Mouse (Mus musculus) layer of hippocampus, adult 8-10 months (tissue): ENCODE data around the gene Vars. TPM values are rescaled to one million over a fixed set of nuclear protein-coding genes. Genes with fewer than 3 reads are reported as not detected.
"Not testable (repeated sequence)": the region's sequence is repeated elsewhere in the genome, so short reads cannot be mapped to it uniquely, and the experiment has no call there.

ENCODE experiments used
- DNase-seq, 2 experiments: peaks; one replicate each; pipeline ENCODE4 v3.0.0; 2022; ENCODE audit warnings: low spot score in 2 of 2
- total RNA-seq, 4 experiments: library from RNA; stranded (reverse); gene quantifications; 2 replicates each; pipeline ENCODE4 v1.2.4; 2022

The Vars gene
- total RNA-seq, 4 experiments from 2014 or later, result 49.9 to 58.8 (median 51.3) TPM

DNA sequence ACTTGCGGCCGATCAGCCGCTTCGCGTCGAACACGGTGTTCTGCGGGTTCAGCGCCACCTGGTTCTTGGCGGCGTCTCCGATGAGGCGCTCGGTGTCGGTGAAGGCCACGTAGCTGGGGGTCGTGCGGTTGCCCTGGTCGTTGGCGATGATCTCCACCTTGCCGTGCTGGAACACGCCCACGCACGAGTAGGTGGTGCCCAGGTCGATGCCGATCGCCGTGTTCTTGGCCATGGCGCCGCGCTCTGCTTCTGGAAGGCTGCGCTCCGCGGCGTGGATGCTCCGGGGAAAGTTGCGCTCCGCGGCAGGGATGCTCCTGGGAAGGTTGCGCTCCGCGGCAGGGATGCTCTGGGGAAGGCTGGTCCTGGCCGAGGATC is 29.1 kb upstream of the Vars start:
- DNase-seq, result not testable (repeated sequence)

GRCm38 (mm10) chr17:34972069-34972749 is 28.6 kb upstream of the Vars start, which contains the start of the genes Hspa1a and Hspa1l:
Hspa1a (minus strand) TSS chr17:34972156.
Hspa1l (plus strand) TSS chr17:34972703.
- DNase-seq, result peak; percentile 79

- DNase-seq, result no peak
These were observed 24.9 kb upstream of the Vars start for GRCm38 (mm10) chr17:34975581-34976492.

DNA sequence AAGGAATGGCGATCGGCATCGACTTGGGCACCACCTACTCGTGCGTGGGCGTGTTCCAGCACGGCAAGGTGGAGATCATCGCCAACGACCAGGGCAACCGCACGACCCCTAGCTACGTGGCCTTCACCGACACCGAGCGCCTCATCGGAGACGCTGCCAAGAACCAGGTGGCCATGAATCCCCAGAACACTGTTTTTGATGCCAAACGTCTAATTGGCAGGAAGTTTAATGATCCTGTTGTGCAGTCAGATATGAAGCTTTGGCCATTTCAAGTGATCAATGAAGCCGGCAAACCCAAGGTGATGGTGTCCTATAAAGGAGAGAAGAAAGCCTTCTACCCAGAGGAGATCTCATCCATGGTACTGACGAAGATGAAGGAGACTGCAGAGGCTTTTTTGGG is 23.8 kb upstream of the Vars start:
- DNase-seq, result no peak

DNA sequence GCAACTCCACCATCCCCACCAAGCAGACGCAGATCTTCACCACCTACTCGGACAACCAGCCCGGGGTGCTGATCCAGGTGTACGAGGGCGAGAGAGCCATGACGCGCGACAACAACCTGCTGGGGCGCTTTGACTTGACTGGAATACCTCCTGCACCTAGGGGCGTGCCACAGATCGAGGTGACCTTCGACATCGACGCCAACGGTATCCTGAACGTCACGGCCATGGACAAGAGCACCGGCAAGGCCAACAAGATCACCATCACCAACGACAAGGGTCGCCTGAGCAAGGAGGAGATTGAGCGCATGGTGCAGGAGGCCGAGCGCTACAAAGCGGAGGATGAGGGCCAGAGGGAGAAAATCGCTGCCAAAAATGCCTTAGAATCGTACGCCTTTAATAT is 22.5 kb upstream of the Vars start:
- DNase-seq, result no peak

DNA sequence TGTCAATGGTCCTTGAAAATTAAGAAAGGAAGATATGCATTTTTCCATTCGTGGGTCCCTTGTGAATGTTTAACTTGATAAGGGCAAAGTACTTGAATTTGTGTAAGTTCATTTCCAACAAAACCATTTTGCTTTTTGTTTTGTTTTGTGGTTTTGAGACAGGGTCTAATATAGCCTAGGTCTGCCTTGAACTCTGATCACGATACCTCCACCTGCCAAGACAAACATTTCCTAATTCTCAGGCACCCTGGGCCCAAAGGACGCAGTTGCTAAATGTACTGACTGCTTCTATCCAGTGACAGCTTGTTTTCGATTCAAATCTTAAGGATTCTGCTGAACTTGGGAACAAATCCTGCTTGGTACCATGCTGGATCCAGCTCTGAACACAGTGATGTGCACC is 21.2 kb upstream of the Vars start:
- no peak for DNase-seq

- DNase-seq, result no peak
These were observed 20.1 kb upstream of the Vars start for GRCm38 (mm10) chr17:34980655-34981054.

DNA sequence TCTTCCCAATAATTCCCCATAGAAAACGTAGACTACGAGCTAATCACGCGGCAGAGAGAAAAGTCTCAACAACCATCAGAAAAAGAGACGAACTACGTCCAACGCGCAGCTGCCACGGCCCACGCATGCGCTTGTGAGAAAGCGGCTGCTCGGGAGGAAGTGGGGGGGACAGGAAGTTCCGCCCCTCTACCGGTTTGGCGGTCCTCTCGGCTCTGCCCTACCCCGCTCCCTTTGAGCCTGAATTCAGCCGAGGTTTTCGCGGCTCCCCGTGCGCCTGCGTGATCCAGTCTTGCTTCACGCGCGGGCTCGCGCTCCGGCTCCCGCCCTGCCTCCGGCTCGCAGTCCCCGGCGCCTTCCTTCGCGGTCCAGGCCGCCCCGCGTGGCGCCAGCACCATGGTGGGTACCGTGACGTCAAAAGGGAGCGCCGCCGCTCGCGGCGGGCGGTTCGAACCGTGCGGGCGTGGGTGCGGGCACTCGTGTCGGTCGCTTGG is 19.1 kb upstream of the Vars start, which contains the start of gene Lsm2:
Gene Lsm2 (plus strand): TSS at position 173 of the 491 bp plus-strand sequence.
- DNase-seq, result peak; percentile 89 to 91

- DNase-seq, result no peak
These were observed 18.5 kb upstream of the Vars start for GRCm38 (mm10) chr17:34982328-34982727.

GRCm38 (mm10) chr17:34984218-34984617 is 16.6 kb upstream of the Vars start:
- DNase-seq, result no peak

- no peak for DNase-seq
These were observed 6.0 kb upstream of the Vars start for GRCm38 (mm10) chr17:34994751-34995150.

DNA sequence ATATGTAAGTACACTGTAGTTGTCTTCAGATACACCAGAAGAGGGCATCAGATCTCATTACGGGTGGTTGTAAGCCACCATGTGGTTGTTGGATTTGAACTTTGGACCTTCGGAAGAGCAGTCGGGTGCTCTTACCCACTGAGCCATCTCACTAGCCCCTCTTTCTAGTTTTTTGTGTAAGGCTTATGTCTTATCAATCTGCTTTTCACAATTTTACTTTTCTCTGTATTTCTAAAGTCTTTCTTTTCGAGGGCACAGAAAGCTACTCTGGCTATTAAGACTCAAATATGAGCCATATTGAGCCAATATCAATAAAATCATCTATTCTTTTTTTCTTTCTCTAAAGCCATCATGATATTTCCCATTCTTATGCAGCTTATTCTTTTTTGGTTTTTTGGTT is 5.6 kb upstream of the Vars start:
- not testable (repeated sequence) for DNase-seq

DNA sequence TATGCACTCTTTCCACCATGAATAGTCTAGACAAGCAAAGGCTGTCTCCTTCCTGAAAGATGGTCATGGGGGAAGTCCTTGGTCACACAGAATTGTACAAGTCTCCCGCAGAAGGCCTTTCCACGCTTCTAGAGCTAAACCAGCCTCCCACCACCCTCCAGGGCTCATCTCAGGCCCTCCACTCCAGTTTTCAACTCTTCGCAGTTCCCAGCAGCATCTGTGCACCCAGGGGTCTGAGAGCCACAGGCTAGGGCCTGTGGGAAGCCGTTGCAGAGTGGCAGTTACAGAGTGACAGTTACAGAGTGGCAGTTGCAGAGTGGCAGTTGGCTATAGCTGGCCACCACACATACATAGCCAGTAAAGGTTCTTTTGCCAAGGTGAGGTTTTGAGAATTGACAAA is 4.9 kb upstream of the Vars start:
- not testable (repeated sequence) for DNase-seq

- no peak for DNase-seq
These were observed 4.2 kb upstream of the Vars start for GRCm38 (mm10) chr17:34996411-34997141.

- no peak for DNase-seq
These were observed 3.7 kb upstream of the Vars start for GRCm38 (mm10) chr17:34997142-34997483.

DNA sequence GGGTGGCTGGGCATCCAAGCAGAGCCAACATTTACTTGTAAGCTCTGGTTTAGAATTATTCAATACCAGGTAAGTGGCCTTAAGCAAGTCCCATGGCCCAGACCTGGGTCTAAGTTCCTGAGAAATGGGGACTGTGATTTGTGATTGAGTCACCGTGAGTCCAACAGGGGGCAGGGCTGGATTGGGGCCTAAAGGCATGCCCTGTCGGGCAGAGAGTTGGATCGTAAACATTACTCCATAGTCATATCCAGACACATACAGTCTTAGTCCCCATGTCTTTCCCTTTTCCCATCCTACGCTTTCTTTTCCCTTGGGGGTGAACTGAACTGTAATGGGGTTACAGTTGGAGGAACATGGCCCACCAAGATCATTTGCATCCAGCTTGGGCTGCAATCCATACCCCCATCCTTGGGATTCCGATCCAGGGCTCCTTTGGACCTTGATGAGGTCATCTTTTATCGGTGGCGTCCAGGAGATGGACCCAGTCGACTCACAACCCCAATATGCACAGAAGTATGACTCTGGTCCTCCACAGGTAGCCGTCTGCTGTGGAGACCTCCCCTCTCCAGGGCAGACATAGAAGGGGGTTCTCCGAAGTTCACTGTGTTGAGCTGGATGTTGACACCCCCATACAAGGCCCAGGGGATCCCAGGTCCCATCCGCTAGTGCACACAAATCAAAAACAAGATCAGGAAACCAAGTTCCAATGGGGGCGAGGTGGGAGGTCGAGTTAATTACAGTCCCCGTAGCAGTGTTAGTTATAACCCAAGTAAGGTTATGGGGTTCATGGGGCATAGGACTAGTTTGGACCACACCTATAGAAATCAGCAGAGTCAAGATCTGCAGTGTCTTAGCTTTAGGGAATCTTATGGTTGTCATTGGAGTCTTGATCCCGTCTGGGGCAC is 2.0 kb upstream of the Vars start:
- DNase-seq, result no peak

DNA sequence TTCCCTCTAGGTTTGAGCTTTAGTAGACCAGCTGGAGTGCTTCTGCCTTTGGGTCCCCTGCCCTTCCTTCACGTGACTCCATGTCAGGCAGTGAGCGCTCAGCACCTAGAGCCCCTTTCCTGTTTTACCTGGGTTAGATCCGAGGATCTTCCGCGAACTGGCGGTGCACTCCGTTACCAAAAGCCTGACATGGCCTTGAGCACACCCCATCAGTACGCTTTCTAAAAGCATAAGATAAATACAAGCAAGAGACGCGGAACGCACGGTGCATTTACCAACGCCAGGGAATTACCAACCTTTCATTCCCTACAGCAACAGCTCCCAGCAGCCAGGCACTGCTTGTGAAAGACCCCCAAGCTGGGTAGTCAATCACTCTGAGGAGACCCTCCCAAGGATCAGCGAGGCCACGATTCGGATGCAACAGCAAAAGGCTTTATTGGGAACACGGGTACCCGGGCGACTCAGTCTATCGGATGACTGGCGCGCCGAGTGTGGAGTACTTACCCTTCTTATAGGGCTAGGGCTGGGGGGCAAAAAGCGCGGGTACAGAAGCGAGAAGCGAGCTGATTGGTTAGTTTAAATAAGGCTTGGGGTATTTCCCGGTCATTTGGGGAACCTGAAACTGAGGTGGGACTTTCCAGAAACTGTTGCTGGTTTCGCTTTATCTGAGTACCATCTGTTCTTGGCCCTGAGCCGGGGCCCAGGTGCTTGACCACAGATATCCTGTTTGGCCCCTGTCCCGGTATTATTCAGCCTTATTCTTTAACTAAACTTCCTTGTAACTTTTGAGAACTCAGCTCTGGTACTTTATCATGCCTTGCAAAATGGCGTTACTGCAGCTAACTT is 693 bp upstream of the Vars start:
- not testable (repeated sequence) for DNase-seq

GRCm38 (mm10) chr17:35001452-35002152 is 815 bp downstream of the Vars start:
- no peak for DNase-seq
